Mouse (Mus musculus) C2C12 (cell line): ENCODE data around the gene Gys2.

Experiments
- CEBPB ChIP-seq: IDR thresholded peaks from one replicate; pipeline ENCODE4 v1.6.1; 2011; ENCODE audit warnings: low read depth, mild to moderate bottlenecking, control low read depth, moderate library complexity
- CTCF ChIP-seq: IDR thresholded peaks from one replicate; pipeline ENCODE4 v1.5.1; 2011; ENCODE audit not compliant: control insufficient read depth, insufficient read depth, insufficient read length
- MAX ChIP-seq: IDR thresholded peaks from one replicate; pipeline ENCODE4 v1.6.1; 2011; ENCODE audit warnings: mild to moderate bottlenecking, control low read depth
- MYOD1 ChIP-seq: IDR thresholded peaks from one replicate; pipeline ENCODE4 v1.6.1; 2011; ENCODE audit warnings: low read depth; ENCODE audit not compliant: control insufficient read depth, insufficient read length
- MYOG ChIP-seq: IDR thresholded peaks from one replicate; pipeline ENCODE4 v1.6.1; 2011; ENCODE audit not compliant: control insufficient read depth, insufficient read length; ENCODE audit errors: extremely low read depth
- USF1 ChIP-seq: IDR thresholded peaks from one replicate; pipeline ENCODE4 v1.6.1; 2011; ENCODE audit warnings: low read depth, mild to moderate bottlenecking, control low read depth, moderate library complexity

DNA sequence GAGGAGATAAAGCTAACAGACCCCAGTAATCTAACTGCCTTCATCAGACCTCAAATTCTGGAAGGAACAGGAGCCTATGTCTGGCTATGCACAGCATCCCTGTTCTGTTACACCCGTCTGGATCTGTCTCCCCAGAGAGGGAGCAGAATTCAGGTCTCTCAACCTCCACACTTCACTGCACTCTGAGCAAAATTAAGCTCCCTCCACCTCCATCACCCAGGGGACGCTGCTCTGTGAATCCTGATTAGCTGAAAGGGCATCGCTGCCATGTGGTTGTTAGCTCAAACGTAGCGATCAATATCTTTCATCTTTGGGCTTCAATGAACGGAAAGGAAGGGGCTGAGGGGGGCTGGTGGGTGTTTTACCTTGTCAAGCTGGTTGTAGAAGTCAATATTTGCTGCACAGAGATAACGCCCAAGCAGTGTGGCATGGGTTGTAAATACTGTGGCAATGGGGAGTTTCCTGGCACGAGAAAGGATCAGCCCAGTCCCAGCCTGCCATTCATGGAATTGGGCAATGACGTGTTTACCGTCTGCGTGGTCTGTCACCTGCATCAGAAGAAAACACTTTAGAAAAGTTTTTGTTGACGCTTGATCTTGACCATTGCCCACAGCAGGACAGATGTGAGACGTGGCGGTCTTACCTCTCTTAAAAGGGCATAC is 13.8 kb downstream of the Gys2 start:
- TF ChIP-seq MYOD1 (no peak), MAX (no peak), CTCF (no peak), MYOG (no peak), USF1 (no peak), CEBPB (no peak)
